Mouse (Mus musculus): ENCODE data around the gene Psmg3. TPM values are rescaled to one million over a fixed set of nuclear protein-coding genes. Genes with fewer than 3 reads are reported as not detected.
A peak's percentile ranks its signal among the peaks of the same experiment; 100 is the strongest.

Psmg3 gene
- polyA plus RNA-seq, 1 experiment from 2014 or later: 74.3 TPM

GRCm38 (mm10) chr5:139832125-139832524, 5.4 kb upstream of the Psmg3 start:
- Histone ChIP-seq H3K27ac (ENCODE audit: low read length) (no peak overlapping the region), H3K9me3 (ENCODE audit: low read length) (no peaks in the 10 kb centered on the region), H3K4me3 (ENCODE audit: low read length) (no peak overlapping the region), H3K4me2 (replicated peaks; ENCODE audit: low read depth, low read length) (no peak overlapping the region), H3K4me1 (ENCODE audit: insufficient read depth, low read length) (no peaks in the 10 kb centered on the region), H3K36me3 (ENCODE audit: insufficient read depth, low read length) (no peaks in the 10 kb centered on the region), H3K27me3 (ENCODE audit: insufficient read depth, low read length) (no peaks in the 10 kb centered on the region), H3K9ac (replicated peaks; ENCODE audit: low read length) (no peak overlapping the region)
- WGBS: 50% methylated on average over 7 of the region's 7 CpGs
- no peak for ATAC-seq (ENCODE audit: low FRiP score, low TSS enrichment)

DNA sequence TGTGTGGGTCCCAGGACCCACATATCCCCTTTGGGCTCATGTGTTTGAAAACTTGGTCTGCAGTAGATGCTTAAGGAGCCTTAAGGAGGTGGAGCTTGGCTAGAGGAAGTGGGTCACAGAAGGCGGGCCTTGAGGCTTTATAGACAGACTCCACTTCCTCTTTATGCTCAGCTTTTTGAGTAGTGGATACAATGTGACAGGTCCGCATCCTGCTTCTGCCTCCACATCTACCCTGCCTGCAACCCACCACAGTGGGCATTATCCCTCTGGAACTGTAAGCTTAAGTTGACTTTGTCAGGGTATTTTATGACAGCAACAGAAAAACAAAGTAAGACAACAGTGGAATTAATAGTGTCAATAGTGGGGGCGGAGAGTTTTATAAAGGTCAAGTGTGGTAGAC, 4.0 kb upstream of the Psmg3 start:
- ATAC-seq (ENCODE audit: low FRiP score, low TSS enrichment): no peak
- Histone ChIP-seq H3K9me3 (ENCODE audit: low read length) (no peaks in the 10 kb centered on the region), H3K27me3 (ENCODE audit: insufficient read depth, low read length) (no peaks in the 10 kb centered on the region), H3K4me3 (ENCODE audit: low read length) (no peak overlapping the region), H3K4me2 (replicated peaks; ENCODE audit: low read depth, low read length) (no peak overlapping the region), H3K27ac (ENCODE audit: low read length) (no peak overlapping the region), H3K9ac (replicated peaks; ENCODE audit: low read length) (no peak overlapping the region), H3K4me1 (ENCODE audit: insufficient read depth, low read length) (peaks cover 5% of the 10 kb centered on the region), H3K36me3 (ENCODE audit: insufficient read depth, low read length) (no peaks in the 10 kb centered on the region)
- WGBS: 89% methylated on average over 3 of the region's 3 CpGs

DNA sequence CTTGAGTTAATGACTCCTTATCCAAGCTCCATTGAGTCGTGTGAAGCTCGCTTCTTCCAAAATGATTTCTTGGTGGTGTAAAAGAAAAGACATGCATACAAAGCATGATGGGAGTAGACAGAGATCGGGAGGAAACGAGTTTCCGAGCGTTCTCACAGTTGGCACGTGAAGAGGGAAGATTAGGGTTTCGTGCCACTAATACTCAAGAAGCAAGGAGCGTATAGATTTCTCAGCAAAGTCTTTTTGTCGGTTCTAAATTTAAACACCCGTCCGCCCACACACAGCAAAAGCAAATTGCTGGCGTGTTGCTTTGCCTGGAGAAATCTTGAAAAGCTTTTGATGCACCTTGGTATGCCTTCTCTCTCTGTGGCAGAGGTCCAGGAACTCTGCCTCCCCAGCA, 2.7 kb upstream of the Psmg3 start:
- H3K4me1 ChIP-seq (ENCODE audit: insufficient read depth, low read length): peaks cover 11% of the 10 kb centered on the region

GRCm38 (mm10) chr5:139827593-139827992, 908 bp upstream of the Psmg3 start:
- no peak overlapping the region for H3K27ac ChIP-seq (ENCODE audit: low read length)
- peaks cover 4% of the 10 kb centered on the region; the same call in 1 of the 2 replicates for H3K36me3 ChIP-seq (ENCODE audit: insufficient read depth, low read length)
- peaks cover 11% of the 10 kb centered on the region for H3K4me1 ChIP-seq (ENCODE audit: insufficient read depth, low read length)
- H3K4me3 ChIP-seq (ENCODE audit: low read length): no peak overlapping the region
- no peak overlapping the region for H3K9ac ChIP-seq (replicated peaks; ENCODE audit: low read length)
- no peaks in the 10 kb centered on the region for H3K27me3 ChIP-seq (ENCODE audit: insufficient read depth, low read length)
- H3K4me2 ChIP-seq (replicated peaks; ENCODE audit: low read depth, low read length): no peak overlapping the region
- 95% methylated on average over 1 of the region's 1 CpGs for WGBS
- no peaks in the 10 kb centered on the region for H3K9me3 ChIP-seq (ENCODE audit: low read length)
- no peak for ATAC-seq (ENCODE audit: low FRiP score, low TSS enrichment)

More for the DNA sequence above, 2.7 kb upstream of the Psmg3 start:
- Histone ChIP-seq H3K9me3 (ENCODE audit: low read length) (no peaks in the 10 kb centered on the region), H3K9ac (replicated peaks; ENCODE audit: low read length) (no peak overlapping the region), H3K27ac (ENCODE audit: low read length) (no peak overlapping the region), H3K4me3 (ENCODE audit: low read length) (no peak overlapping the region), H3K27me3 (ENCODE audit: insufficient read depth, low read length) (no peaks in the 10 kb centered on the region), H3K4me2 (replicated peaks; ENCODE audit: low read depth, low read length) (no peak overlapping the region), H3K36me3 (ENCODE audit: insufficient read depth, low read length) (no peaks in the 10 kb centered on the region)
- ATAC-seq (ENCODE audit: low FRiP score, low TSS enrichment): no peak
- WGBS: 58% methylated on average over 13 of the region's 13 CpGs

DNA sequence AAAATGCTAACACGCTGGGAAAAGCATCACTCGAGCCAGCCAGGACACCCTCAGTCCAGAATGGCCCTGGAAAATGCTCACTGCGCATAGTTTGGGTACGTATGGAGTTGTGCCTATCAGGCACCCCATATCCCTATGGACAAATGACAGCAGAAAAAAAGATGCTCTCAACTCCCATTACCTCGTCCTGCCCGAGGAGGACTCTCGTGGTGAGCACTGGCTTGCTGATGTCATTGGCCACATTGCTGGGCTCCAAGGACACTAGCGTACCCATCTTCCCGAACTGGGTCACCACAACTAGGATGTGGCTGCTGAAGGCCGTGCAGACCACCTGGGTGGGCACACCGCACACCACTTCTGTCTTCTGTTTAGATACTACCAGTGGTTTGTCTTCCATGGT, 738 bp downstream of the Psmg3 start:
- Histone ChIP-seq H3K4me3 (ENCODE audit: low read length) (peak overlapping the region; percentile 93), H3K4me1 (ENCODE audit: insufficient read depth, low read length) (peaks cover 16% of the 10 kb centered on the region), H3K9me3 (ENCODE audit: low read length) (no peaks in the 10 kb centered on the region), H3K27ac (ENCODE audit: low read length) (no peak overlapping the region), H3K36me3 (ENCODE audit: insufficient read depth, low read length) (peaks cover 11% of the 10 kb centered on the region), H3K27me3 (ENCODE audit: insufficient read depth, low read length) (no peaks in the 10 kb centered on the region), H3K9ac (replicated peaks; ENCODE audit: low read length) (peak overlapping the region; percentile 90), H3K4me2 (replicated peaks; ENCODE audit: low read depth, low read length) (peak overlapping the region; percentile 95)
- WGBS: 36% methylated on average over 11 of the region's 11 CpGs
- ATAC-seq (ENCODE audit: low FRiP score, low TSS enrichment): no peak

DNA sequence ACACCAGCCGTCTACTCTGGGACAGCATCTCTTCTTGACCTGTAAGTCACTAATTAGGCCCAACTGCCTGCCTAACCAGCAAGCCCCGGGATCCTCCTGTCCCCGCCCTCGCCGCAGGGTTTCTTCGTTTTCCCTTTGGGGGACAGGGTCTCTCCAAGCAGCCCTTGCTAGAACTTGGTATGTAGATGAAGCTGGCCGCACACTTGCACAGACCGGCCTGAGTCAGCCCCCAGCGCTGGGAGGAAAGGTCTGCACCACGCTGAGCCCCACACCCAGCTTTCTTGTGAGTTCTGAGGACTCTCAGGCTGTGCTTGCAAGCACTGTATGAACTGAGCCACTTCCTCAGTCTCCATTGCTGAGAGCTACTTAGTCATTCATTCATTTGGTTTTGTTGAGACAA, 2.2 kb downstream of the Psmg3 start:
- peaks cover 16% of the 10 kb centered on the region for H3K4me1 ChIP-seq (ENCODE audit: insufficient read depth, low read length)
- H3K4me2 ChIP-seq (replicated peaks; ENCODE audit: low read depth, low read length): no peak overlapping the region
- H3K36me3 ChIP-seq (ENCODE audit: insufficient read depth, low read length): peaks cover 11% of the 10 kb centered on the region
- 89% methylated on average over 10 of the region's 10 CpGs for WGBS
- H3K27me3 ChIP-seq (ENCODE audit: insufficient read depth, low read length): no peaks in the 10 kb centered on the region
- H3K27ac ChIP-seq (ENCODE audit: low read length): no peak overlapping the region
- H3K9me3 ChIP-seq (ENCODE audit: low read length): no peaks in the 10 kb centered on the region
- H3K4me3 ChIP-seq (ENCODE audit: low read length): no peak overlapping the region
- H3K9ac ChIP-seq (replicated peaks; ENCODE audit: low read length): no peak overlapping the region
- ATAC-seq (ENCODE audit: low FRiP score, low TSS enrichment): no peak

DNA sequence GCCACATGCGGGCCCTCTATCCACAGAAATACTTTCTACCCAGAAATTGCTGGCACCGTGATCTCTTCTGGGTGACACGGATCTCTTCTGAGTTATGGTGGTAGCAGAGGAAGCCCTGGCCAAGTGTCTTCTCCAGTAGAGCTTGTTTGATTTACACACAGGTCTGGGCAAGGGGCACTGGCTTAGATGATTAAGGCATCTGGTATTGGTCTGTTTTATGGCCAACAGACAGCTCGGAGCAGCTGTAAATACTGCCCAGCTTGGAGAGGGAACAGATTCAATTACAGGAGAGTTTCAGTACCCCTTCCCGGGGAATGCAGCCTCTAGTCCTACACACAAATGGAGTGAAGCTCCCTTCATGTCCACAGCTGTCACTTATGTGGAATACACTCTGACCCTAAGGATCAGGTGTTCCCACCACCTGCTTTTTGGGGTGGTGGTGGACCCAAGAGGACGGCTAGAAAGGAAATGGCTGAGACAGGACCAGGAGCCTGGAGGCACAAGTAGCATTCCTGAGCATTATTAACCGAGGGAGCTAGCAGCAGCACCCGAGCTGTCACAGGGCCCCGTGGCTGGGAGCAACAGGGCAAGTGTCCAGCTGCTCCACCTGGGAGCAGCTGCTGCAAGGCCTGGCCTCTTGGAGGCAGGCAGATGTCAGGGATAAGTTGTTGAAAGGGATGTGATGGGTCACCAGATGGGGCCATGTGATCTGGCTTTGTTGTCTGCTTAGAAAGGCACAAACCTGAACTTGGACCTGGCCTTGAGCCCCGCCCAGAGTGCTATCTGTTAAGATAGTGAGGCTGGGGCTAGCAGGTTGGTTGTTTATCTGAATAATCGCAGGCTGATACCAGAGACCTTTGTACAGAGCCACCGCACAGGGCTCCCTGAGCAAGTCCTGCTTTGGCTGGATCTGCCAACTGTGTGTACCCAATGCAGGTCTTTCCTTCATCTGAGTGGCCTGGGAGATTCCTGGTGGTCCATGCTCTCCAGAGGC, 4.9 kb downstream of the Psmg3 start:
- H3K9ac ChIP-seq (replicated peaks; ENCODE audit: low read length): no peak overlapping the region
- ATAC-seq (ENCODE audit: low FRiP score, low TSS enrichment): peak; percentile 49
- H3K27ac ChIP-seq (ENCODE audit: low read length): peak overlapping the region; percentile 51
- whole genome bisulfite sequencing: 33% methylated on average over 12 of the region's 12 CpGs
- H3K4me1 ChIP-seq (ENCODE audit: insufficient read depth, low read length): peaks cover 16% of the 10 kb centered on the region
- H3K4me2 ChIP-seq (replicated peaks; ENCODE audit: low read depth, low read length): no peak overlapping the region
- no peaks in the 10 kb centered on the region for H3K27me3 ChIP-seq (ENCODE audit: insufficient read depth, low read length)
- peaks cover 11% of the 10 kb centered on the region for H3K36me3 ChIP-seq (ENCODE audit: insufficient read depth, low read length)
- no peak overlapping the region for H3K4me3 ChIP-seq (ENCODE audit: low read length)
- H3K9me3 ChIP-seq (ENCODE audit: low read length): no peaks in the 10 kb centered on the region

DNA sequence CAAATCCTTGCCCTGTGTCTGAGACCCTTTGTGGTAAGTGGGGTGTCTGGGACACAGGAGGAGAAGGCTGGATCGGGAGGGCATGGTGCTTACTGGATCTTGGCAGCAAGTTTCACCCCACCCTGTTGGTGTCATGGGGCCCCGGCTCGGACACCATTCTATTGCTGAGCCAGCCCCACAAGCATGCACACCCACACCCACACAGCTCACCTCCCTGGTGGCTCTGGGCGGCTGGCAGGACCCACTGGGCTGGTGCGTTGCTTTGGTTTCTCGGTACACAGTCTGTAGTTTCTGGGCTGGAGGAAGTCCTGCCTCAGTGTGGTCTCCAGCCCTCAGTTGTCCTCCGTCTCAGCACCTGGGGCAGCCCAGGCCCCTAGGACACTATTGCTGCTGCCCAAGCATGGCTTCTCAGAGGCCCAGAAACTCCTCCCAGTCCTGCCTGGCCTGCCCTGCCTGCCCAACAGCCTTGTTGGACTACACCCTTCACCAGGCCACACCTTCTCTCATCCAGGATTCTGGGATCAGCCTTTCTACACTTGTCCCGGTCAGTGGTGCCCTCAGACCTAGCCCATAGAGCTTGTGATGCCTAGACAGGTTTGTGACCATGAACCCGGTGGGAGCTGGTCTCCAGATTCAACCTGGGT, 7.0 kb downstream of the Psmg3 start, which contains the start of gene Tmem184a:
Gene Tmem184a (minus strand): TSS at position 380 of the 644 bp plus-strand sequence.
- H3K4me3 ChIP-seq (ENCODE audit: low read length): no peak within 1 kb of the TSS
- H3K9ac ChIP-seq (replicated peaks; ENCODE audit: low read length): no peak within 1 kb of the TSS
- peaks cover 1% of the 10 kb centered on the region; the same call in 1 of the 2 replicates for H3K27me3 ChIP-seq (ENCODE audit: insufficient read depth, low read length)
- ATAC-seq (ENCODE audit: low FRiP score, low TSS enrichment): no peak
- H3K27ac ChIP-seq (ENCODE audit: low read length): no peak within 1 kb of the TSS
- H3K4me2 ChIP-seq (replicated peaks; ENCODE audit: low read depth, low read length): no peak within 1 kb of the TSS
- H3K36me3 ChIP-seq (ENCODE audit: insufficient read depth, low read length): peaks cover 11% of the 10 kb centered on the region
- WGBS: 87% methylated on average over 9 of the region's 9 CpGs
- peaks cover 5% of the 10 kb centered on the region; the same call in 1 of the 2 replicates for H3K4me1 ChIP-seq (ENCODE audit: insufficient read depth, low read length)
- no peaks in the 10 kb centered on the region for H3K9me3 ChIP-seq (ENCODE audit: low read length)

DNA sequence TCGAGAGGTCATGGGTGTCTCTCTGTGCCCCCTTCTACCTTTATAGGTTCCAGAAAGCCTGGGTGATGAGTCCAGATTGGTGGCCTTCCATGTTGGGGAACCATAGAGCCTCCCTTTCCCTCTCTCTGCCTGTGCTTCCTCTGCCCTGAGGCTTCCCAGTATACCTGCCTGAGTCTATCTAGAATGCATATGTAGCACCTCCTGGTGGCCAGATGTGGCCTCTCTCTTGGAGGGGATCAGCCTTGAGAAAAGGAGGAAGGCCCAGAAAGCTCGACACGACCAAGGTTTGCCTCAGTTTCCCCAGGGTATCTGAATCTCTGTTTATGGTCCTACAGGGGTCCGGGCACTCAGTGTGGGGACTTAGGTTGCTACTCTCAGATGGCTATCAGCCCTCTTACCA, 7.9 kb downstream of the Psmg3 start:
- Histone ChIP-seq H3K27me3 (ENCODE audit: insufficient read depth, low read length) (peaks cover 9% of the 10 kb centered on the region), H3K27ac (ENCODE audit: low read length) (no peak overlapping the region), H3K9me3 (ENCODE audit: low read length) (no peaks in the 10 kb centered on the region), H3K4me2 (replicated peaks; ENCODE audit: low read depth, low read length) (no peak overlapping the region), H3K4me3 (ENCODE audit: low read length) (no peak overlapping the region), H3K4me1 (ENCODE audit: insufficient read depth, low read length) (peaks cover 5% of the 10 kb centered on the region; the same call in 1 of the 2 replicates), H3K9ac (replicated peaks; ENCODE audit: low read length) (no peak overlapping the region), H3K36me3 (ENCODE audit: insufficient read depth, low read length) (peaks cover 11% of the 10 kb centered on the region)
- 49% methylated on average over 4 of the region's 4 CpGs for WGBS
- ATAC-seq (ENCODE audit: low FRiP score, low TSS enrichment): no peak
